Mouse (Mus musculus): ENCODE data around the gene Dusp3.

DNA sequence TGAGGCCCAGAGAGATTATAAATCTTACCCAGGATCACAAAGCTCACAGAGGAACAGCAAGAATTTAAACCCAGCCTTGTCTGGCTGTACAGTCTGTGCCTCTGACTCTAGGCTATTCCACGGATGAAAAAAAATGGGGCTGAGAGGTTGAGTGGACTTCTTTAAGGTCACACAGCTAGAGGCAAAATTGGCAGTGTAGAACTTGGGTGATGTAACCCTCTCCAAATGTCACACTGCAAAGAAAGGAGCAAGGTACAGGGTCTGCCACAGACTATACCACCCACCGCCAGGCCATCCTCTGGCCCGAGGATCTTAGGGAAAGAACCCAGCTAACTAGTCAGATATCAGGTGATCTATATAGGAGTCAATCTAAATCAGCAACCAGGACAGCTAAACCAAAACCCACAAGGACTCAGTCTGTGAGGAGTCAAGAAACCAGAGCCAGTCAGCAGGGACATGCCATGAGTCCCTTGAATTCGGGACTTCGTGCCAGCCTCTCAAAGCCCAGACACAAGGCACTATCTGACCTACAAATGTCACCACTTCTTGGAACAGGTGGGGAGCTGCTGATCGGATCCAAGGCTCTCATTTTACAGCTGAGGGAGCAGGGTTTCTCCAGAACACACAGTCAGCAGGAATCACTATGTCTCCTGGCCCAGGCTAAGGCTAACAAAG is 37.4 kb upstream of the Dusp3 start:
- TF ChIP-seq ZC3H11A (IDR thresholded peaks at IDR 0.05; ENCODE audit: borderline replicate concordance, low read depth, low read length) (no peak), CHD2 (IDR thresholded peaks at IDR 0.05; ENCODE audit: low read depth, low read length) (no peak), ZNF384 (IDR thresholded peaks at IDR 0.05; ENCODE audit: low read depth, low read length) (no peak)
